Mouse (Mus musculus) CD4-positive, CD25-positive, alpha-beta regulatory T cell, adult 2 months (primary cell): ENCODE data around the gene Ugt1a6a.

ENCODE experiments used
- DNase-seq: peaks from one replicate; pipeline ENCODE4 v3.0.0-alpha.2; 2012; ENCODE audit warnings: low read depth, low spot score

The Ugt1a6a gene

DNA sequence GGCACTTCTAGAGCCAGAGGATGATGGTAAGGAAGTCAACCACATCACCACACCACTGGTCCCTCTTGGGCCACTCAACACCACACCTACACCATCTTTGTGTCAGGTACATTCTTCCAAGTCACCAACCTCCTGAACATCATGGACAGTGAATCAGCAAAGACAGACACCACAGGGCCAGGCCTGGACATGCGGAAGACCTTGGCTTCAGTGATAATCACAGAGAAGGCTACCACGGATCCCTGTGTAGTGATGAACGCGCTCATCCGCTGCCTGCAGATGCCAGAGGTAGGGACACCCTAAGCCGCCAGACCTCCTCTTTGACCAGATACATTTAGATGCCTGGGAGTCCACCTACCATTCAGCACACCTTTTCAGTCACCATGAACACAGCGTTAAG lies 93.5 kb downstream of the Ugt1a6a start:
- no peak for DNase-seq

DNA sequence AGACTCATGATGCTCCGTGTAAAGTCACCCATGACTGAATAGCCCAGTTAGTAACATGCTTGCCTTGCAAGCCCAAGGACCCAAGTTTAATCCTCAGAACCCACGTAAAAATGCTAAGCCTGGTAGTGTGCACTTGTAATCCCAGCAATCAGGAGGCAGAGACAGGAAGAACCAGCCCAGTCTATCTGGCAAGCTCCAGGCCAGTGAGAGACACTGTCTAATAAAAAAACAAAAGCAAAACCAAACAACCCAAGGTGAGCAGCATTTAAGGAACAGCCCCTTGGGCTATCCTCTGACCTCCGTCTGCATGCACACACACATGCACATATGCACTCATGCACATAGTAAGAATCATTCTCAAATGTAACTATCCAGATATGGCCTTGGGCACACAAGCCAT lies 95.0 kb downstream of the Ugt1a6a start:
- no peak for DNase-seq

DNA sequence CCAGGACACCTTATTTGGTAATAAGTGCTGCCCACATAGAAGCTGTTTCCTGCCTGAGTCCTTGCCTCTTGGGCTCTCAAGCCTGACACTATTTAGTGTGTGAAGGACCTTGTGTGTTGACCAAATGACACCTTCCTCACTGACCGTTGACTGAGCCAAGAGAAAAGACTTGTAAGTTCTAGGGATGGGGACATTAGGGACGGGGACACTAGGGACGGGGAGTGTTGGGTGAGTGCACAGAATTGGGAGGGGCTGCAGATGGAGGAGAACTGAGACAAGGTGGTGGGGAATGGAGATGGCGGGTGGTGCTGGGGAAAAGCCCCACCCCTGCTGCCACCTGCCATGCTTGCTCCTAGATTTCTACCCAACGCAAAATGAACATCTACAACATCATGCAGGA lies 95.4 kb downstream of the Ugt1a6a start:
- DNase-seq = no peak

DNA sequence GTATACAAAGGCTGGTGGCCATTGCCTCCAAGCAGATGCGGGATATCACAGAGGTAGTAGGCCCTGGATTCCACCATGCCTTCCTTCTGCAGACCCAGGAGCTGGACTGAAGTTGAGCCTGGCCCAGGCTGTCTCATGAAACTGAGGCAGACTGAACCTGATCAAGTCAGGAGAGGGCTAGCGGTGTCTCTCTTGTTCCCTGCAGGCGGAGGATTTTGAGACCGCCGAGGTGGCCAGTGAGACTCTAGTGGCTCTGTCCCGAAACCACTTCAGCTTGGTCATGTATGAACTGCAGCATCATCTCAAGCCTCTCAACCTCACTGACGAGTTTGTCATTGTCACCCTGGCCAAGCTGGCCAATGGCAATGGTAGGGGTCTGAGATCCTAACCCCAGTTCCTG lies 95.8 kb downstream of the Ugt1a6a start:
- DNase-seq = no peak

DNA sequence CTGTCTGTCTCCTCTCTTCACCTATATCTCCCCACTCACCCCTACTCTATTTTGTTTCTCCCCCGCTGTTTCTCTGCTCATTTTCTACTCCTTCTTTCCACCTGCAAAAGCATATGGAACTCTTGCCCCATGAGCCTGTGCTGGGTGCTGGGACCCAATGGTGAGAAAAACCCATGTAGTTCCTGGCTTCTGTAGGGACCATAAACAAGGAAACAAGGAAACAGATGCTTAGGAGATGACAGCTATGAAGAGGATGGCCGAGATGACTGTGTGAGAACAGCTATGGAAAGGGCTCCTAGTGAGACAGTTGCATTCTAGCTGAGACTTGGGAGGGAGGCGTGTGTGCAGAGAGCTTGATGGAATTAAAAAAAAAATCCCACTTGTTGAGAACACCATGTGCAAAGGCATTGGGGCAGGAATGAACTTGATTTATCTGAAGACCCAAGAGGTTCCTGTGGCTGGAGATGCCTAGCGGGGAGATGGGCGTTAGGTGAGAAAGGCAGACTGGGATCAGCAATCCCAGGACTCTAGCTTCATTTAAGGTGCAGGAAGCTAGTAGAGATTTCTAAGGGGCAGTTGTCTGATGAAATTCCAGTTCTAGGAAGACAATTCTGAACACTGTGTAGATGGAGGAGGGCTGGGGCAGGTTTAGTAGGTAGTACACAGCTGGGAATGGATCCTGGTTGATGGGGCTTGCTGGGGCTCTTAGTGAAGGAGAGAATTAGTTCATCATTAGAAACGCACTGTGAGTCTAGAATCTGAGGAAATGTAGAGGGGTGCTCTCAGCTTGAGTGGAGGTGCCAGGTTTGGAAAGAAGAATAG lies 96.6 kb downstream of the Ugt1a6a start:
- no peak for DNase-seq

DNA sequence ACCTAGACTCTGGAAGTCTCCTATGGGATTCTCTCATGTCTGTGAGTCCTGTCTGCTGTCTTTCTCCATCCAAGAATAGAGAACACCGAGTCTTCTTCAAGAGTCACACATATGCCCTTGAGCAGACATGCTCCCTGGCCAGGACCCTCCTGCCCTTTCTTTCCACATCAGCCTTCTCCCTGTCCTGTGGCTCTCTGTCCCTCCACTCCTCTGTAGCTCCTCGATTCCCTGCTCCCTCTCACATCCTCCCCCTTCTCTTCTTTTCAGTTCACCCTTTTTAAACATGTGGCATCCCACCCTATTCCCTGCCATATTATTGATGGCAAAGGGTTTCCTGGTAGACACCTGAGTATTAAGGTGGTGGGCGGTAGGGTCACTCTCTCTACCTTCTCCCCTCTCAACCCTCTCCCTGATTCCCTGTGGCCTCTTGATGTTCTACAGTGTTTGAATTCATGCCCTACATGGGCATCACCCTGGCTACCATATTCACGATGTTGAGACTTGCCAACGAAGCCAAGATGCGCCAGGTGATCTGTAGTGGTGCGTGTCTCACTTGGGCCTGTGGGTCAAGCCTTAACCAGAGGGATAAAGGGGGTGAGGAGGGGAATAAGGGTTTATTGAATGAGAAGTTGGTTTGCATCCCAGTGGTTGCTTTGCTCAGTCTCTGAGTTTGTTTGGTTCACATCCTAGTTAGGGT lies 97.3 kb downstream of the Ugt1a6a start:
- no peak for DNase-seq

DNA sequence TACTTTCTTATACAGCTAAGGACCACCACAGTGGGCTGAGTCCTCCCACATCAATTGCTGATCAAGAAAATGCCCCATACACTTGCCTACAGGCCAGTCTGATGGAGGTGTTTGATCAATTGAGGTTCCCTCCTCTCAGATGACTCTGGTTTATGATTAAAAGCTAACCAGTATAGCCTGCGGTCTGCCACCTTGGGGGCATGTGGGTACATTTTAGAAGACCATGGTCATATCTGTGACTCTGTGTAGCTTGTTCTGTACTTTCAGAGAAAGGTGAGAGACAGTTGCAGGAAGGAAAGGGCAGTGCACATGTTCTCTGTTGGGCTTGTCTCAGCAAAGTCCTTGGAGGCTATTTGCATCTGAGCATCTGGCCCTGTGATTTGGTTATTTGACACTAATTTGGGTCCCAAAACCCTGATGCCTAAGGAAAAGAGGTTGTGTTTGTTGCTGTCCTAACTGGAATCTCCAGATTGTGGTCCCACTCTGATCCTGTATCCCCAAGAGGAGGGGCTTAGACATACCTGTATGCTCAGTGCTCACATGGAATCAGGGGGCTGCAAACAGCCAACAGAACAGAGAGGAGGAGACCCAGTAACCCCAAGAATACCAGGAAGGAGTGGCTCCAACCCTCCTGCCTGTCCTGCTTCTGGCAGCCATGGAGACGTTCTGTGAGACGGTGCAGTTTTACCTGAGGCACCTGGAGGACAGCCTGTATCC lies 98.2 kb downstream of the Ugt1a6a start:
- no peak for DNase-seq

DNA sequence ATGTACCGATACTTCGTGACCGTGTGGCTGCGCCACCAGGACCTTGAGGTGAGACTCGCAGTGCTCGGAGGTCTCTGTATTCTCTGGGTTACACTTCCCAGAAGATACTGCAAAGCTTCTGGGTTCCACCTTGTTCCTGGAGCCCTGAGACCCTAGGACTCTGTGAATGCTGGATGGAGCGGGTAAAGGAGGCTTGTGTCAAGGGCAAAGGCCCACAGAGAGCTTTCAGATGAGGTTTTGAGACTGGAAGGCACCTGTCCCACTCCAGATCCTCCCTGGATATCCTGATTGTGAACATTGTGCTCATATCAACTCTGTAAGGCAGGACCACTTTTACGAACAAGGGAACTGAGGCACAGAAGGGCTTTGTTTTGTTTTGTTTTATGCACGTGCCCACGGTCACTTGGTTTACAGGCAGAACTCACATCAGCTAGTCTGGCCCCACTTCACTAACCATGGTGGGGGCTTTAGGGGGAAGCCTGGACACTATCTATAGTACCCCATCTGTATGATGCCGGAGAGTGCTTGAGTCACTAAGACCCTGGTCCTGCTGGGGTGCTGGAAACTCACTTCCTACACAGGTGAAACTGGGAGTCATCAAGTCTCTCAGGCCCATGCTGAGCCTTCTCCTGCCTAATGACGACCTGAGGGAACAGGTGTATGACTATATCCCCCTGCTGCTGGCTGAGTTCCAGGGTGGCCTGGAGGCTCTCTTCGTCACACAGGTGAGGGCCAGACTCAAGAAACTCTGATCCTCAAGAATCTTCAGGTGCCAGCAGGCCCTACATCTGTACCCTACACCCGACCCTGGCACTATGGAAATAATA lies 99.0 kb downstream of the Ugt1a6a start:
- DNase-seq = no peak

DNA sequence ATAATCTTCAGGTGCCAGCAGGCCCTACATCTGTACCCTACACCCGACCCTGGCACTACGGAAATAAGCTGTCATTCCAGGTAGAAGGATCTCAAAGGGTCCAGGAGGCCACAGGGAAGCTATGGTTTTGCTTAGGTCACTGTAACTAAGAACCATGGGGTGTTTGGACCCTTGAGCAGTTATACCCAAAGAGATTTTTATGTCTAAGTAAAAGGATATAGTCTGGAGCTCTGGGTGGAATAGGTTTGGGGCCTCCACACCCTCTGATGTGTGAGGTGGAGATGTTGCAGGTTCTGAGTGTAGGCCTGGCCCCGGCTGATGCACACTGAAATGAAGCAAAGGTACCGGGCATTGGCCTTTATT lies 99.6 kb downstream of the Ugt1a6a start:
- DNase-seq = no peak

DNA sequence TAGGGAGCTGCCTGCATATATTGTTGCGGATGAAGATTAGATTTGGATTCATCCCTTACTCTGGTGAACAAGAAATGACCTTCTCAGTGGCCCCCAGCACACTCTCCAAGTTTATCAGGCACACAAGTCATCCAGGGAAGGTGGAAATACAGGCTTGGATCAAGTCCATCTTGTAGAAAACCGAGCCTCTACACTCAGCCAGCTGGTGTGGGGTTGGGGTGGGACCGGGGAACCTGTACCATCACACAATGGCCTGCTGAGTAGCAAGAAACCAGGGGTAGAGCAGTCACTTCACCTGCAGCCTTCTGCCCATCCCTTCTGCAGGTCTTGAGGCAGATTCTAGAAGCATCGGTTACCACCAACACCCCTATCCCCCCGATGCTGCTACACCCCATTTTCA lies 100.0 kb downstream of the Ugt1a6a start:
- DNase-seq = no peak

DNA sequence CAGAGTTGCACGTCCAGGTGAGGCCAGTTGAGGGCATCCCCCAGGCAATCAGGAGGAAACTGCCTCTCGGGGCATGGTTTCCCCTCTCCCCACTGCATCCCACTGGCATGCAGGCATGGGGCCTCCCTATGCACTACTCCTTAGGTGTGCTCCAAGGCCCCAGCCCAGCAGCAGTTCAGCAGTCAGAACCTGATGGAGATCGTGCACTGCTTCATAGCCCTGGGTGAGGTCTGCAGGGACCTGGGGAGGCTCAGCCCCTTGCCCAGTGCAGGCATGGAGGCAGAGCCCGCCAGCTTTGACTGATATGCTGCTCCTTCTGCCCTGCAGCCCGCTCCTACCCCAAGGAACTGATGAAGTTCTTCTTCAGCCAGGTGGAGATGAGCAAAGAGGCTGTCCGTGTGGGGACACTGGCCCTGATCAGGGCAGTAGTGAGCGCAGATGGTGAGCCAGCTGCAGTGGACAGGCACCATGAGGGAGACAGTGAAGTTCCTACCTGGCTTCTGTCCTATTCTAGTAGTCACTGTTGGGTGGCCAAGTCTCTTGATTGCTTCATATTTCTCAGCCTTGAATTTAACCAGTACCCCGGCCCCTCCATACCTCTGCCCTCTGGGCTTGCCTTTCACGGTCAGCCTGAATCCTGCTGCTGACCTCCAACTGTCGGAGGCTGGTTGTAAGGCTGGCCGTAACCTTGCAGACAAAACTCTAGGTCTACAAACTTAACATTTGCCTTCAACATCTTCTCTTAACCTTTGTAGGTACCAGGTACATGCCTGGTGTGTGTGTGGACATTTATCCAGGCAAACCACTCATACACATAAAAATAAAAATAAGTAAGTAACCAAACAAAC lies 100.7 kb downstream of the Ugt1a6a start:
- DNase-seq = no peak

DNA sequence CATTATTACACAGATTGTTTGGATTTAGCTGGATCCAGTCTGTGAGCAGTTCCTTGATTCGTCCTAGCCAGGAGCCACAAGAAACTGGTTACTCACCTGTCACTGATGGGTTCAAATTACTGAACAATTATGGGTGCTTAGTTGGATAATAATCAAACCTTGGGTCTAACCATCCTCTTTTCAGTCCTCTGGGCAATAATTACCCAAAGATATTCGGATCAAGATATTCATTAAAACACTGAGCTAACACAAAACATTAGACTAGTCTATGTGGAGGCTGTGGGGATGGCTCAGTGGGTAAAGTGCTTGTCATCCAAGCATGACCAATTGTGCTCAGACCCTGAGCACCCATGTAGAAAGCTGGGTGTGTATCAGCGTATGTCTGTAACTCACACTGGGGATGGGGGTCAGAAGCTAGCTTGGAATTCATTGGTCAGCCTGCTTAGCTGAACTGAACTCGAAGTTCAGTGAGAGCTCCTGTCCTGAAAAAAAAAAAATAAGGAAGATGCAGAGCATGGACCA lies 101.3 kb downstream of the Ugt1a6a start:
- DNase-seq = no peak

DNA sequence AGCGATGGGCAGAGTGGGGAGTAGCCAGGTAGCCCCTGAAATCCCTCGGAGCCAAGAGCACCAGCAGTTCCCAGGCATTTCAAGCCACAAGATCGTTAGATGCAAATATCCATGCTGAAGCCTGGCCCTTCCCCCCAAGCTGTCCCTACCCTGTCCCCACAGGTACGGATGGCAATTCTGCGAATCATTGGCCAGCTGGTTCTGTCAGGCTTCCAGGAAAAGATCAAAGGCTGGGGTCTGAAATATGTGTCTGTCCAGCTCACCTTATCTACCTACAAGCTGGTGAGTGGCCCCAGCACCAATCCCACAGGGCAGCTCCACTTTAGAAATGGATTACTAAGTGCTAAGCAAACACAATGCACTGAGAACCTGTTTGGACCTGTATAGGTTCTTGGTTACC lies 102.7 kb downstream of the Ugt1a6a start:
- no peak for DNase-seq

DNA sequence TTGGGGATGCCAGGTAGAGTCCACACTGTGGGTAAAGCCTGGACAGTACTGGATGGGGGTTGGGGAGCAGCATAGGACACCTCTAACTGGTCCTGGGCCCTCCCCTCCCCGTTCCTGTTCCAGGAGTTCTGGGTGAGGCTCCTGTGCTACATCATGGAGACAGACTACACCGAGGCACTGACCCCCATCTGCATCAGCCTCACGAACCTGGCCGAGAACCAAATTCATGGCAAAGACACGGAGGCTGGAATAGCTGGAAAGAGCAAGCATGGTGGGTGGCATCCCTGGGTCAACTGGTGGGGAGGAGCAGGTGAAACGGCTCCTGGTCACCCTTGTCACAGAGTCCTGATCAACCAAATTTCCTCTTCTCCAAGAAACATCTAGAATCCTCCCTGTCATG lies 104.2 kb downstream of the Ugt1a6a start:
- DNase-seq = no peak

DNA sequence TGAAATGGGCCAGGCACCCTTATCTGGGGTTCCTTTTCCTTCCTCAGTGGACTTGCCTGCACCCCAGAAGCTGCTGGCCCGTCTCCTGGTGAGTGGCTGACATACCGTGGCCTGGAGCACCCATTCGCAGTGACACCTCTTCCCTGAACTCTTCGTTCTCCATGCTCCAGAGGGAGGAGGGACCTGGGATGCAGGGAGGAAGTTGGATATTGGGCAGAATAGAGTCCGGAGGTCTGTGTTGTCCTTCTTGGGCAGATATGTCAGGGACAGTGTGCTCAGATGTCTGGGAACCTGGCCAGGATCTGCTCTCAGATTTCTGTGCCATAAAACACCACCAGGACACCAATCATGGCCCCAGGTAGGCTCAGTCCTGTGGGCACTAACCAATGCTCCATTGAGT lies 105.5 kb downstream of the Ugt1a6a start:
- DNase-seq = no peak

DNA sequence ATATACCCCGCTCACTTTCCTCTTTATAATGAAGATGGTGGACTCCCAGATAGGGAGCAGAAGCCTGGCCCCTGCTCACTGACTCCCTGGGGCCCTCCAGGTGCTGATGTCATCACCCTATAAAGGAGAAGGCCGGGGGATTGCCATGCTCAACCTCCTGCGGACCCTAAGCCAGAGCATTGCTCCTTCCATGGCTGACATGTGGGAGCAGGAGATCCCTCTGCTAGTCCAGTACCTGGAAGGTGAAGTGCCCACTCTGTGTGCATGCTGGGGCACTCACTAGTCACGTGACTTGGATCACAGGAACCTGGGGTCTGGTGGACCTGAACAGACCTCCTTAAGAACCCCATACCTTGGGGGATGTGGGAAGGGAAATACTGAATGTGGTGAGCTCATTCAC lies 106.0 kb downstream of the Ugt1a6a start:
- no peak for DNase-seq

DNA sequence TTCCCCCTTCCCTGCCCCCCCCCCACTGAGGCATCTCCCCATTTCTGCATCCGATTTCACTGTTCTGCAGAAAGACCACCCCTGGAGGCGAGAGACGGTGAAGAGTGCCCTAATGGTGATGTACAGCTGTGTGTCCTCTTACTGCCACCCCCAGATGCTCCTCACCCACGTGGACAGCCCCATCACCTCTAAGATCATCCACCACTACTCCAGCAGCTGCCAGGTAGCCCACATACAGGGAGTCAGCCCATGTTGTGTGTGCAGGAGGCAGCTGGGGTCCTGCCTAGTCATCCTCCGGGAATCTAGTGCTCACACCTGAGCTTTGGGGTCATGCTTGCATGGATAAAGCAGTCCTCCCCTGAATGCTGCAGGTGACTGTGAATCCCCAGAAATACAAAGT lies 109.3 kb downstream of the Ugt1a6a start:
- DNase-seq = no peak

DNA sequence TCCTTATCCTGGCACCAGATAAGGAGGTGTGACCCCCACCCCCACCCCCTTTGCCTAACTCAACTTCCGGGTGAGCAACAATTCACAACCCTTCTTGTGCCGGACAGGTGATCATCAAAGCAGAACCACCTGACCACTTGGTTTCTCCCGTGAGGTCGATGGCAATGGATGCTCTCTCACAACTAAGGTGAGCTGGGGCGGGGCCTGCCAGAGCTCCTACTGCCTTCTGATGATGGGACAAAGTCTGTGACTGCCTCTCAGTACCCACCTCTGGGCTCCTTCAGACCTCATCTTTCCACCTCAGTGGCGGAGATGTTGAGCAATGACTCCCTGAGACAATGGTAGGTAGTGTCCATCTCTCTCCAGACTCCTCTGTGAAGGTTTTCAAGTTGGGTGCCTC lies 111.3 kb downstream of the Ugt1a6a start:
- no peak for DNase-seq

DNA sequence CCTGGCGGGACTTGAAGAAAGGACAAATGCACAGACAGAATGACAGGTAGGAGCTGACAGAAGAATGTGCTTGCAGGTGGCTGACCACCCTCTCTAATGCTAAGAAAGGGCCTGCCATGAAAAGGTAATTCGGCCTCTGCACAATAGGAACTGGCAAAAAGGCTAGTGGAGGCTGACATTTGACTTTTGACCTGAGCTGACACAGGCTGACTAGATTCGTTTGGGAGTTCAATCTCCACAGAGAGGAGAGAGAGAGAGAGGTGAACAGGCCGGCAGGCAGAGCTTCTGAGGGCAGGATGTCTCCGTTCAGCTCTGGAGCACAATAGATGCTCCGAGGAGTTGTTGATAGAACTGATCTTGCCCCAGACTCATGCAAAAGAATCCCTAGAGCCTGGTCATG lies 111.8 kb downstream of the Ugt1a6a start:
- no peak for DNase-seq

DNA sequence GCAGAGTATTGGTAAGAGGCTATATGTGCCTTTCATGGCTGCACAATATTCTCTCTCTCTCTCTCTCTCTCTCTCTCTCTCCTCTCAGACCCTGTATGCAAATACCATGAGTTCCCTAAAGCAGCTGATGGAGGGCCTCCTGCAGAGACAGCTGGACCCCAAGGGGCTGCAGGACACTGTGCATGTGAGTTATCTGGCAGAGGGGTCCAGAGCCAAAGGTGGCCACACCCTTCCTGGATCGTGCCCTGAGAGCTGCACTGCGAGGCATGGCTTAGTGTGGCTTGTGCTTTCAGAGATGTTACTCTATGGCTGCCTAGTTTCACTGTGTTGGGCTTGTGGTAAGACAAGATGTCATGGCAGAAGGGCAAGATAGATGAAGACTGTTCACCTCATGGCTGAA lies 113.1 kb downstream of the Ugt1a6a start:
- DNase-seq = no peak

DNA sequence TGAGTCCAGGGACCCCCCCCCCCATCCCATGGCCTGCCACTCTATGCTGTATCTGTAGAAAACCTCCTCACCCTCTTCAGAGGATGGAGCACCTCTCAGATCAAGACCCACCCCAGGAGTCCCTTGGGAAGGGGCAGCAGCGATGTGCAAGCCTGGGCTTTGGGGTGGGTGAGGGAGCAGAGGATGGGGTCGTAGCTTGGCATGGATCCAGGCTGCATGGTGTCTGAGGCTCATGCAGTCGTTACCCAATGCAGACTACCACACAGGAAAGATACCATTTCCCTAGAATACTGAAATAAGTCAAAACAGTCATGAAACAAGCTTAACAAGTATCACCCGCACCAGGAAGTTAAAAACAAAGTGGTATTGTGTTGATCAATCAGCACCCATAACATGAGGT lies 114.0 kb downstream of the Ugt1a6a start:
- no peak for DNase-seq
